Mouse (Mus musculus) hindlimb bud, embryonic 11.5 days (tissue): Measurements from ENCODE around the gene Sec62.
"Not testable (repeated sequence)": the region's sequence is repeated elsewhere in the genome, so short reads cannot be mapped to it uniquely, and the experiment has no call there.

Source experiments
- DNase-seq: peaks from one replicate; pipeline ENCODE4 v3.0.0-alpha.2; 2012; ENCODE audit warnings: low read depth, low spot score; ENCODE audit errors: extremely low spot score

Gene Sec62

DNA sequence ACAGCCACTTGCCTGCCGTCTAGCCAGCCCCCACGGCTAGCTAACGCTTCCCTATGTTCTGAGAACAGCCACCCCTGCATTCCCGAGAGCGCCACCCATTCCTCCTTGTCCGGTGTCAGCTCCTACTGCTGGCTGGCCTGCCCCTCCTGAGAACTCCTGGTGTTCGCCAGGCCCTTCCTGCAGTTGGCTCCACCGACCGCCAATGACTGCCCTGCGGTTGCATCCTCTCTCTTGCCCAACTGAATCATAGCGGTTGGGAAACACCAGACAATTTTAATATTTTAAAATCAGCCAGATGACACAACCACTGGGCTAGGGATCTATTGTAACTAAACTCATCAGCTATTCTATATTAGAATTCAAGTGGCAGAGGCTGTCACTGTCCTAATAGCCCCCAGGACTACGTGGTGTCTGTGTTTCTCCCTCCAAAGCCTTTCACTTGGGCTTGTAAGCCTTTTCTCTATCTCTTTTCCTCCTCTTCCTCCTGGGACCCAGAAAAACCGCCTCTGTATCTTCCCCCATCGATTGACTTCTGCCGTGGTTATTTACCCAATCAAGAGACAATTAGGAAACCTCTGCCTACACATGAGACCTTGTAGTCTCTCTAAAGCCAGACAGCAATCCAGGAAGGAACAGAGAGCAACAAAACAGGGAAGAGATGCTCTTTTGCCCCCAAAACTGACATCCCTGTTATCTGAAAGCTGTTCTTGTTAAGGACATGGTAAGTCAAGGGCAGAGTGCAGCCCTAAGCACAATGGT lies 39.4 kb downstream of the Sec62 start:
- DNase-seq = no peak

- DNase-seq = no peak
These were observed 40.6 kb downstream of the Sec62 start for GRCm38 (mm10) chr3:30833254-30833653.

GRCm38 (mm10) chr3:30845755-30846154 lies 53.1 kb downstream of the Sec62 start:
- DNase-seq = no peak

DNA sequence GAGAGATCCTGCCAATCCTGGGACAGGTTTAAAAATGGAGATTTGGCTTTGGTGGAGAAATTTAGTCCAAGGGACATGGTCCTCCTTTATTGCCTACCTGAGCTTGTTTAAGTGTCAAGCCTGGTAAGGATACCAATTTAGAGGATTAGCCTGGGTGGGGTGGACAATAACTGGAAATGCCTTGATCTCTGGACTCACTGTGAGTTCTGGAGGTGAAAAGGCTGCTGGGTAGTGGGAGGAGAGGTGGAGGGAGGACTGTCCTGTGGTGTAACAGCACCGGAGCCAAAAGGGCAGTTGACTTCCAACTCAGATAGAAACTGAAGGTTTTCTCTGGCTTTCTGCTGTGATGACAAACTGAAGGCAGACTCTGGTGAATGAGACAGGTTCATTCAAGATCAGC lies 54.7 kb downstream of the Sec62 start:
- DNase-seq = no peak

DNA sequence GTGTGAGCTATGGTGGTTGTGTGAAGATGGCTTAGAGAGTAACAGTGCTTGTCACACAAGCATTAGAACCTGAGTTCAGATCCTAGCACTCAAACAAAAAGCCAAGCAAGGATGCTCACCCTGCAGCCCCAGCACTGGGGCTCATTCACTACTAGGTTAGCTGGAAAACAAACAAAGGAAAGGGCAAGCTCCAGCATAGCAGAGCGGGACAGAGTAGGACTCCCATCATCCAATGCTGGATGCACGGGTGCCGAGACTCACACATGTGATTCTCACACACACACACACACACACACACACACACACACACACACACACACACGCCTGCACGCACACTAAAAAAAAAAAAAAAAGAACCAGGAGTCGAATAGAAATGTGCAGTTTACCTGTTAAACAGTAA lies 58.7 kb downstream of the Sec62 start:
- DNase-seq = no peak

DNA sequence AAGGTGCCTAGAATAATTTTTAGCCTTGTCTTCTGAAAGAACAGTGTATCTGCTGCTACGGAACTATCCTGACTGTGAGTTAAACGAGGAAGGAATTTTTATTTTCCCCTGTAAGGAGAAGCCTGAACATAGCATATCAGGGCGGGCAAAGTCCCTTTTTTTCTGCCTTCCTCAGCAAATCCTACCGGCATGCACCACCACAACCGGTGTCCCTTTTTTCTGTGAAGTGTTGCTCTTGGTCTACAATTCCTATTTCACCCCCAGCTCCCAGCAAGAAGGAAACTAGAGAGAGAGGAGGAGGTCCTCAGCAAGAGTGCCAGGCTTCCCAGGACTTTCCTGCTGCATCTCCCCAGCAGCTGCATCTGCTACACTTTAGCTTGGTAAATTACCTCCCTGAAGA lies 60.9 kb downstream of the Sec62 start:
- no peak for DNase-seq

DNA sequence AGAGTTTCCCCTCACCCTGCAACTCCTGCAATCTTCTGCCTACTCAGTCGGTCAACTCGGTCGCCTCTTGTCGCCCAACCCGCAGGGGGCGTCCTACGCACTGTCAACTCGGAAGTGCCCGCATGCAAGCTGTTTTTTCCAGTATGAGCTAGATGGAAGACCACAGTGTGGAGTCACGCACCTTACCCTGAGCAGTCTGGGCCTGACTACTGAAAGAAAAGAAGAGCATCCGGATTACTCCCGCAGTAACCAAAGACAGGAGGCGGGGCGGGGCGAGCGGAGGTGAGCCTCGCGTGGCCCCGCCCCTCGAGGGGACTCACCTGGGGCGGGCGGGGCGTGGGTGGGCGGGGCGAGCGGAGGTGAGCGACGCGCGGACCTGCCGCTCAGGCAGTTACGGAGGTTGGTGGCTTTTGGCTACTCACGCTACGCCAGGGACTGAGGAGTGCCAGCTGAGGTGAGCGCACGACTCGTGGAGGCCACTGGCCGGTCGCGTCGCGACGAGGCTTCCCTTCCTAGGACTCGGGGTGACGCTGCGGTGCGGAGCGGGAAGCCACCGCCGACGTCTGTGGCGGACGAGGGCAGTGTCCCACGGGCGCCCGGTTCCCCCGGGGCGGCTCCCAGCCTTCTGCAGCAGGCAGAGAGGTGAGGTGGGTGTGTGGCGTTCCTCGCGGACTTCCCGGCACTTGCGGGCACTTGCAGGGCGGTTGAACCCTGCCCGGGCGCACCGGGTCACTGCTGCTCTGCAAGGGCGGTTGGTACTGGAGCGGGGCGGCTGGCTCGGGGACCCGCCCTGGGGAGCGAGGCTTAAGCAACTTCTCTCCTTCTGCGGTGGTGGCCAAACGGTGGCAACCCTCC lies 63.2 kb downstream of the Sec62 start, which contains the start of gene Gpr160:
Gpr160 (plus strand) TSS at position 347 of the 855 bp plus-strand sequence.
- DNase-seq = peak; percentile 14

DNA sequence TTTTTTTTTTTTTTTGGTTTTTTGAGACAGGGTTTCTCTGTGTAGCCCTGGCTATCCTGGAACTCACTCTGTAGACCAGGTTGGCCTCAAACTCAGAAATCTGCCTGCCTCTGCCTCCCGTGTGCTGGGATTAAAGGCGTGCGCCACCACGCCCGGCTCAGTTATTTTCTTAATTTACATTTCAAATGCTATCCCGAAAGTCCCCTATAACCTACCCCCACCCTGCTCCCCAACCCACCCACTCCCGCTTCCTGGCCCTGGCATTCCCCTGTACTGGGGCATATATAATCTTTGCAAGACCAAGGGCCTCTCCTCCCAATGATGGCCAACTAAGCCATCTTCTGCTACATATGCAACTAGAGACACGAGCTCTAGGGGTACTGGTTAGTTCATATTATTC lies 66.9 kb downstream of the Sec62 start:
- DNase-seq = not testable (repeated sequence)

GRCm38 (mm10) chr3:30860705-30861104 lies 68.0 kb downstream of the Sec62 start:
- no peak for DNase-seq

- DNase-seq = no peak
These were observed 71.2 kb downstream of the Sec62 start for GRCm38 (mm10) chr3:30863712-30864435.

- no peak for DNase-seq
These were observed 72.0 kb downstream of the Sec62 start for GRCm38 (mm10) chr3:30864640-30865039.

- DNase-seq = no peak
These were observed 75.5 kb downstream of the Sec62 start for GRCm38 (mm10) chr3:30868176-30868575.

- no peak for DNase-seq
These were observed 76.0 kb downstream of the Sec62 start for GRCm38 (mm10) chr3:30868625-30869024.

DNA sequence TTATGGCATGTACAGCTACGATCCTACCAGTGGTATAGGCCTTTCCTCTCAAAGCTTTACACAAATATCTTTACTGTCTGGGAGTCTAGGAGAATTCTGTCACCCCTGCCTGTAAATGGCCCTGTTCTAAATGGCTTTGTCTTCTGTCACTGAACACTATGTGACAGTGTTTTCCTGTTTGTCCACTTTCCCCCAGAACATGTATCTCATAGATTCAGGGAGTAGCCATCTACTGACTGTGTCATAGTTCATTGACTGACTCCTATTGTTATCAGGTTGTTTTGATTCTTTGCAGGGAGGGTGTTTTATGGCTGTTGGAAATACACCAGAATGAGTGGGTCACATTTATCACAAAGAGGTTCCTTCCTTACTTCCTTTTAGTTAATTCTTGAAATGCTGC lies 77.3 kb downstream of the Sec62 start:
- DNase-seq = no peak
